Mouse (Mus musculus) liver, postnatal 0 days (tissue): Measurements from ENCODE around the gene Slc7a7.

Source experiments
- CTCF ChIP-seq: sonication (generic); IDR thresholded peaks from 2 replicates; pipeline ENCODE4 v1.5.1; 2016; ENCODE audit warnings: antibody characterized with exemption, low read depth
- EP300 ChIP-seq: IDR thresholded peaks from 2 replicates; pipeline ENCODE4 v1.6.1; 2016; ENCODE audit warnings: antibody characterized with exemption, low read depth, mild to moderate bottlenecking

- TF ChIP-seq CTCF, result no peak
- TF ChIP-seq EP300, result no peak
These were observed 5.5 kb downstream of the Slc7a7 start for GRCm38 (mm10) chr14:54412000-54412576.
